Mouse (Mus musculus) hindbrain, embryonic 14.5 days (tissue): ENCODE data around the gene Irx5. TPM values are rescaled to one million over a fixed set of nuclear protein-coding genes. Genes with fewer than 3 reads are reported as not detected.

Source experiments
- ATAC-seq: fragments of 200-750 bp; cut with Nextera tagmentation; 2 replicates; pipeline ENCODE4 v1.8.0; 2017; ENCODE audit warnings: moderate number of reproducible peaks, mild to moderate bottlenecking, moderate TSS enrichment, moderate library complexity; ENCODE audit not compliant: low FRiP score
- DNase-seq: peaks from one replicate; pipeline ENCODE4 v3.0.0-alpha.2; 2015; ENCODE audit warnings: low spot score
- H3K27ac ChIP-seq: fragments of 300-500 bp; sonication (generic); 2 replicates; pipeline ENCODE4 v1.5.1; 2014; ENCODE audit warnings: mild to moderate bottlenecking, moderate library complexity
- H3K27me3 ChIP-seq: fragments of 300-500 bp; sonication (generic); 2 replicates; pipeline ENCODE4 v1.6.1; 2014; ENCODE audit warnings: mild to moderate bottlenecking, low read length, mixed read lengths; ENCODE audit not compliant: control insufficient read depth, insufficient read depth
- H3K36me3 ChIP-seq: fragments of 300-500 bp; sonication (generic); replicated peaks from 2 replicates; pipeline ENCODE4 v1.6.1; 2014; ENCODE audit not compliant: control insufficient read depth, insufficient read depth
- H3K4me1 ChIP-seq: fragments of 300-500 bp; sonication (generic); replicated peaks from 2 replicates; pipeline ENCODE4 v1.6.1; 2014; ENCODE audit warnings: antibody characterized with exemption, low read length, mixed read lengths; ENCODE audit not compliant: control insufficient read depth, insufficient read depth
- H3K4me2 ChIP-seq: fragments of 300-500 bp; sonication (generic); replicated peaks from 2 replicates; pipeline ENCODE4 v1.6.1; 2014; ENCODE audit warnings: mild to moderate bottlenecking, moderate library complexity
- H3K4me3 ChIP-seq: fragments of 300-500 bp; sonication (generic); replicated peaks from 2 replicates; pipeline ENCODE4 v1.5.1; 2014; ENCODE audit warnings: mild to moderate bottlenecking, low read length
- H3K9ac ChIP-seq: fragments of 300-500 bp; sonication (generic); 2 replicates; pipeline ENCODE4 v1.6.1; 2014
- H3K9me3 ChIP-seq: fragments of 300-500 bp; sonication (generic); 2 replicates; pipeline ENCODE4 v1.6.1; 2016; ENCODE audit warnings: low read length; ENCODE audit not compliant: control insufficient read depth
- WGBS: fragments of 180-500 bp; shearing (Covaris S2); extraction: QIAGEN DNeasy Blood & Tissue Kit; methylation state at CpG from one replicate; pipeline ENCODE4 v1.1.7; 2014; 5-methylcytosine and 5-hydroxymethylcytosine counted together
- polyA plus RNA-seq: library from polyadenylated mRNA; unstranded; fragments of >200 nt; fragmentation: Nextera tagmentation; extraction: Ambion mirVana; gene quantifications from 2 replicates; pipeline ENCODE4 v1.2.1, GENCODE M21; 2014

Gene Irx5
- polyA plus RNA-seq, 1 experiment from 2014 or later: 11.0 TPM

DNA sequence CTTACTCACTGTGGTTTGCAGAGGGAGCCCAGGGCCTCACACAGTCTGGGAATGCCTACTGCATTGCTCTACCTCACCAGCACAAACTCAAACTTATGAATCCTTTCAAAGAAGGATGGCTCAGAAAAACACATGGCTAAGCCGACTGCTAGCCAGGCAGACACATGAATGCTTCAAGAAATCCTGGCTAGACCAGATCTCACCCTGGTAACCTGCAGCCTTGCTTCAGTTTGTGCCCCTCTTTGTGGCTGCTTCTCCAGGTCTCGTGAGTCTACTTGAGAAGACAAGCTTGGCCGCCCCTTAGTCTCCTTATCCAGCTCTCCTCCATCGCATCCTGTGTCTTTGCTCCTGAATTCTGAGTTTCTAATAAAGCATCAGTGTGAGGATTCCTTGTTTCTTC, 13.9 kb upstream of the Irx5 start:
- Histone ChIP-seq H3K27me3 (no peaks in the 10 kb centered on the region), H3K4me2 (no peak overlapping the region), H3K27ac (no peak overlapping the region), H3K4me3 (no peak overlapping the region), H3K9me3 (no peaks in the 10 kb centered on the region), H3K36me3 (no peaks in the 10 kb centered on the region), H3K9ac (no peak overlapping the region), H3K4me1 (no peaks in the 10 kb centered on the region)
- DNase-seq (no peak), ATAC-seq (no peak)
- WGBS: 87% methylated on average over 4 of the region's 4 CpGs

GRCm38 (mm10) chr8:92349898-92350486, 7.4 kb upstream of the Irx5 start:
- no peaks in the 10 kb centered on the region for H3K36me3 ChIP-seq
- 76% methylated on average over 11 of the region's 11 CpGs for WGBS
- H3K4me2 ChIP-seq: peak overlapping the region; percentile 24
- H3K9me3 ChIP-seq: no peaks in the 10 kb centered on the region
- ATAC-seq (no peak), DNase-seq (no peak)
- H3K27ac ChIP-seq: no peak overlapping the region
- peak overlapping the region; percentile 13; the same call in 1 of the 2 replicates for H3K9ac ChIP-seq
- H3K4me3 ChIP-seq: no peak overlapping the region
- H3K4me1 ChIP-seq: peaks cover 8% of the 10 kb centered on the region; the same call in 1 of the 2 replicates
- peaks cover 6% of the 10 kb centered on the region; the same call in 1 of the 2 replicates for H3K27me3 ChIP-seq

- no peak for ATAC-seq
- Histone ChIP-seq H3K27ac (0 out of 2 replicates have a peak overlapping the region, but pooled peaks have one; percentile 45), H3K4me2 (peak overlapping the region; percentile 66), H3K4me1 (peaks cover 16% of the 10 kb centered on the region; the same call in 1 of the 2 replicates), H3K27me3 (peaks cover 19% of the 10 kb centered on the region), H3K4me3 (peak overlapping the region; percentile 62), H3K9ac (peak overlapping the region; percentile 64), H3K9me3 (no peaks in the 10 kb centered on the region), H3K36me3 (no peaks in the 10 kb centered on the region)
- 4% methylated on average over 6 of the region's 6 CpGs for WGBS
- no peak for DNase-seq
Measured at GRCm38 (mm10) chr8:92353405-92353804, 4.0 kb upstream of the Irx5 start.

- H3K27me3 ChIP-seq: peaks cover 19% of the 10 kb centered on the region
- peaks cover 14% of the 10 kb centered on the region; the same call in 1 of the 2 replicates for H3K4me1 ChIP-seq
- peak overlapping the region; percentile 66 for H3K4me2 ChIP-seq
- H3K27ac ChIP-seq: peak overlapping the region; percentile 89
- ATAC-seq: no peak
- WGBS: 2% methylated on average over 22 of the region's 22 CpGs
- H3K4me3 ChIP-seq: peak overlapping the region; percentile 62
- peak overlapping the region; percentile 64 for H3K9ac ChIP-seq
- H3K36me3 ChIP-seq: no peaks in the 10 kb centered on the region
- H3K9me3 ChIP-seq: no peaks in the 10 kb centered on the region
- DNase-seq: no peak
Measured at GRCm38 (mm10) chr8:92354536-92355482, 2.6 kb upstream of the Irx5 start.

- ATAC-seq (peak; percentile 92), DNase-seq (peak; percentile 99)
- peak overlapping the region; percentile 66 for H3K4me2 ChIP-seq
- peaks cover 19% of the 10 kb centered on the region for H3K27me3 ChIP-seq
- H3K9me3 ChIP-seq: no peaks in the 10 kb centered on the region
- peak overlapping the region; percentile 62 for H3K4me3 ChIP-seq
- H3K9ac ChIP-seq: peak overlapping the region; percentile 91
- peaks cover 14% of the 10 kb centered on the region; the same call in 1 of the 2 replicates for H3K4me1 ChIP-seq
- peak overlapping the region; percentile 93 for H3K27ac ChIP-seq
- WGBS: under 1% methylated on average over 90 of the region's 93 CpGs
- H3K36me3 ChIP-seq: 0 out of 2 replicates have a peak, but pooled peaks cover 4% of the 10 kb centered on the region
Measured at GRCm38 (mm10) chr8:92355701-92356612, 1.5 kb upstream of the Irx5 start.

GRCm38 (mm10) chr8:92356613-92357375, 631 bp upstream of the Irx5 start:
- peak overlapping the region; percentile 93 for H3K27ac ChIP-seq
- H3K4me3 ChIP-seq: peak overlapping the region; percentile 62
- 0 out of 2 replicates have a peak, but pooled peaks cover 4% of the 10 kb centered on the region for H3K36me3 ChIP-seq
- H3K27me3 ChIP-seq: peaks cover 25% of the 10 kb centered on the region
- peaks cover 14% of the 10 kb centered on the region; the same call in 1 of the 2 replicates for H3K4me1 ChIP-seq
- H3K4me2 ChIP-seq: peak overlapping the region; percentile 66
- under 1% methylated on average over 40 of the region's 40 CpGs for WGBS
- peak overlapping the region; percentile 91 for H3K9ac ChIP-seq
- DNase-seq (no peak), ATAC-seq (no peak)
- no peaks in the 10 kb centered on the region for H3K9me3 ChIP-seq

- no peaks in the 10 kb centered on the region for H3K9me3 ChIP-seq
- peaks cover 11% of the 10 kb centered on the region; the same call in 1 of the 2 replicates for H3K4me1 ChIP-seq
- peak overlapping the region; percentile 93 for H3K27ac ChIP-seq
- 0 out of 2 replicates have a peak, but pooled peaks cover 4% of the 10 kb centered on the region for H3K36me3 ChIP-seq
- H3K4me2 ChIP-seq: peak overlapping the region; percentile 66
- peak overlapping the region; percentile 91 for H3K9ac ChIP-seq
- DNase-seq: no peak
- H3K27me3 ChIP-seq: peaks cover 40% of the 10 kb centered on the region
- H3K4me3 ChIP-seq: peak overlapping the region; percentile 62
- no peak for ATAC-seq
- WGBS: under 1% methylated on average over 70 of the region's 80 CpGs
Measured at GRCm38 (mm10) chr8:92358141-92358999, 945 bp downstream of the Irx5 start.
